Mouse (Mus musculus): ENCODE data around the gene Scn8a. TPM values are rescaled to one million over a fixed set of nuclear protein-coding genes. Genes with fewer than 3 reads are reported as not detected.
A peak's percentile ranks its signal among the peaks of the same experiment; 100 is the strongest.

Gene Scn8a
- polyA plus RNA-seq, 1 experiment from 2014 or later: 1.2 TPM

DNA sequence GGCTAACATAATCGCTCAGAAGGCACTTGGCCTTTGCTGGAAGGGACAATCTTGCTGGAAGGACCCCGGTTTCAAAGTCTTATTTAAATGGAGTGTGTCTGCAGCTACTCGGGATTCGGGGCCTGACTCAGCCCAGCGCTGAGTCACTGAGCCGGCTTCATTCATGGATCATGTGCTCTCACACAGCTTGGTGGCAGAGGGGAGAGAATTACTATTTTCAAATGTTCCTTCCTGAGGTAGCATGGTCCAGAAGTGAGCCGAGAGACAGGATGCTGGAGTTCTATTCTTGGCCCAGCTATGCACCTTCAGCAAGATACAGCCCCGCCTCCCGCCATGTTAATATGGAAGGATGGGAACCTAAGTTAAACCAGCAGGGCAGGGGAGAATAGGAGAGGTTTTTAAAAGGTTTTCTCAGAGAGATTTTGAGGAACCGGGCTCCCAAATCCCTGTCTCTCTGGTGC, 40.8 kb downstream of the Scn8a start:
- no peak overlapping the region for H3K9ac ChIP-seq (replicated peaks; ENCODE audit: low read depth)
- no peak for ATAC-seq
- no peak overlapping the region for H3K4me3 ChIP-seq (ENCODE audit: low read depth, low read length)
- H3K36me3 ChIP-seq (ENCODE audit: insufficient read depth, low read length): no peaks in the 10 kb centered on the region
- WGBS: 56% methylated on average over 10 of the region's 10 CpGs
- no peak overlapping the region for H3K4me2 ChIP-seq (replicated peaks; ENCODE audit: low read depth, low read length)
- no peaks in the 10 kb centered on the region for H3K4me1 ChIP-seq (ENCODE audit: insufficient read depth, low read depth, low read length)
- no peaks in the 10 kb centered on the region for H3K27me3 ChIP-seq (replicated peaks; ENCODE audit: insufficient read depth, low read length)
- H3K27ac ChIP-seq (ENCODE audit: low read length): no peak overlapping the region
- TF ChIP-seq EP300 (IDR thresholded peaks at IDR 0.05) (no peak), CTCF (IDR thresholded peaks at IDR 0.05) (no peak)
- DNase-seq (ENCODE audit: low spot score): no peak
- H3K9me3 ChIP-seq (ENCODE audit: low read length): no peaks in the 10 kb centered on the region

DNA sequence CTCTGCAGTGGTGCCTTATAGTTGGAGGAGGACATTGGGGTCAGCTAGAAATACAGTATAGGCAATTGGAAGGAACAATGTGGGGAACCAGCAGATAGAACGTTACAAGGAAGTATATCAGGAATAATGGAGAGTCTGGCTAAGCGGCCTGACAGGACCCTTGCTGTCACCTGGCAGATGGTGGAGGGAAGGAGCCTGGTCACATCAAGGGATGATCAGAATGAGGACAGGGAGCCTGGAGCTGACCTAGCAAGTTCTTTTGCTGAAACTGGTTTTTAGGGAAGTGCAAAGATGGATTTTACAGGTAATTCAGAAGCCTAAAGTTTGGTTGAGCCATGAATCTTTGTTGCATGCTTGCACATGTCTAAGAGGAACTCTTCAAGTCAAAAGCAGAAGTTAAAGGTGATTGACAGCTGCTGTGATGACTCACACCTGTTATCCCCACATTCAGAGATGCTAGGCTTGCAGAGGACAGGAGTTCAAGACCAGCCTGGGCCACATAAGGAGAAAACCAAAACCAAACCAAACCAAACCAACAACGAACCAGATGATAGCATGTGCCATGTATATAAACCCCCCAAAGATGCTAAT, 43.1 kb downstream of the Scn8a start:
- no peak for ATAC-seq
- Histone ChIP-seq H3K4me1 (ENCODE audit: insufficient read depth, low read depth, low read length) (no peaks in the 10 kb centered on the region), H3K4me3 (ENCODE audit: low read depth, low read length) (no peak overlapping the region), H3K9ac (replicated peaks; ENCODE audit: low read depth) (no peak overlapping the region), H3K27ac (ENCODE audit: low read length) (no peak overlapping the region), H3K4me2 (replicated peaks; ENCODE audit: low read depth, low read length) (no peak overlapping the region), H3K9me3 (ENCODE audit: low read length) (no peaks in the 10 kb centered on the region), H3K36me3 (ENCODE audit: insufficient read depth, low read length) (no peaks in the 10 kb centered on the region), H3K27me3 (replicated peaks; ENCODE audit: insufficient read depth, low read length) (no peaks in the 10 kb centered on the region)
- no peak for DNase-seq (ENCODE audit: low spot score)
- no peak for TF ChIP-seq EP300 (IDR thresholded peaks at IDR 0.05)
- TF ChIP-seq CTCF (IDR thresholded peaks at IDR 0.05): no peak
- 80% methylated on average over 3 of the region's 3 CpGs for WGBS

DNA sequence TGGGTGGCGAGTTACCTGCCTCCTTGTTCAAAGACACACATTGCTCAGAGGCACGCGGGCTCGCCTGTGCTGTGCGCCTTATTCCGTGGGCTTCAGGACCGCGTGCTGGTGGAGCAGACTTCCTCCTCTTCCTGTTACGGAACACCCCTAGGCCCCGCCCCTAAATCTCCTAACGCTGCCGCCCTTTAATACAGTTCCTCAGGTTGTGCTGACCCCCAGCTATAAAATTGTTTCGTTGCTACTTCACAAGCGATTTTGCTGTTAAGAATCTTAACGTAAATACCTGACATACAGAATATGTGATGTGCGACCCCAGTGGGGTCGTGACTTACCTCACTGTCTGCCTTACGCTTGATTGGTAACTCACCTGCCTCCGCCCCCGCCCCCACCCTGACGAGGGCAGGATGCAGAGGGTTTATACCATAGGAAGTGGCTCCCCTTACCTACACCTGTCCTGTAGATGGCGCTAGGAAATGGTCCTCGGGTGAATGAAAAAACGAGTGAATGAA, 45.1 kb downstream of the Scn8a start:
- H3K4me2 ChIP-seq (replicated peaks; ENCODE audit: low read depth, low read length): peak overlapping the region; percentile 37
- no peak overlapping the region for H3K9ac ChIP-seq (replicated peaks; ENCODE audit: low read depth)
- H3K9me3 ChIP-seq (ENCODE audit: low read length): no peaks in the 10 kb centered on the region
- no peak overlapping the region; the same call in 1 of the 2 replicates for H3K4me3 ChIP-seq (ENCODE audit: low read depth, low read length)
- TF ChIP-seq EP300 (IDR thresholded peaks at IDR 0.05): no peak
- peak; percentile 56 for TF ChIP-seq CTCF (IDR thresholded peaks at IDR 0.05)
- WGBS: 2% methylated on average over 24 of the region's 24 CpGs
- no peaks in the 10 kb centered on the region for H3K27me3 ChIP-seq (replicated peaks; ENCODE audit: insufficient read depth, low read length)
- DNase-seq (ENCODE audit: low spot score) (peak; percentile 62), ATAC-seq (peak; percentile 63)
- no peaks in the 10 kb centered on the region for H3K4me1 ChIP-seq (ENCODE audit: insufficient read depth, low read depth, low read length)
- no peak overlapping the region for H3K27ac ChIP-seq (ENCODE audit: low read length)
- no peaks in the 10 kb centered on the region for H3K36me3 ChIP-seq (ENCODE audit: insufficient read depth, low read length)

DNA sequence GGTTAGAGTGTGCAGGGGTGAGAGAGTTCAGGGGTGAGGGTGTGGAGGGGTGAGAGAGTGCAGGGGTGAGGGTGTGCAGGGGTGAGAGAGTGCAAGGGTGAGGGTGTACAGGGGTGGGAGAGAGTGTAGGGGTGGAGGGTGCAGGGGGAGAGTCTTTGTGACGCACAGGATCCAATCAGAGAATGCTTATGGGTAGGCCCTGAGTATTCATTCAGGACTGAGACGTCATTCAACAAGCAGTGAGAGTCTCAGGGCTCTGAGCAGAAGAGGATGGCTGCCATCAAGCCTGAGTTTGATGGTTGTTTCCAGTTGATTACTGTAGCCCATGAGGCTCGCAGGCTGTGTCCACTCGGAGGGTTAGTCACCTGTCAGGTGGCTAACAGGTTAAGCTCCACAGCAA, 48.4 kb downstream of the Scn8a start:
- H3K27ac ChIP-seq (ENCODE audit: low read length): no peak overlapping the region
- no peaks in the 10 kb centered on the region for H3K36me3 ChIP-seq (ENCODE audit: insufficient read depth, low read length)
- no peaks in the 10 kb centered on the region for H3K27me3 ChIP-seq (replicated peaks; ENCODE audit: insufficient read depth, low read length)
- no peak for DNase-seq (ENCODE audit: low spot score)
- H3K4me3 ChIP-seq (ENCODE audit: low read depth, low read length): no peak overlapping the region
- WGBS: 30% methylated on average over 4 of the region's 4 CpGs
- no peak for TF ChIP-seq EP300 (IDR thresholded peaks at IDR 0.05)
- TF ChIP-seq CTCF (IDR thresholded peaks at IDR 0.05): no peak
- H3K4me1 ChIP-seq (ENCODE audit: insufficient read depth, low read depth, low read length): no peaks in the 10 kb centered on the region
- H3K9me3 ChIP-seq (ENCODE audit: low read length): no peaks in the 10 kb centered on the region
- no peak for ATAC-seq
- no peak overlapping the region for H3K4me2 ChIP-seq (replicated peaks; ENCODE audit: low read depth, low read length)
- H3K9ac ChIP-seq (replicated peaks; ENCODE audit: low read depth): no peak overlapping the region

DNA sequence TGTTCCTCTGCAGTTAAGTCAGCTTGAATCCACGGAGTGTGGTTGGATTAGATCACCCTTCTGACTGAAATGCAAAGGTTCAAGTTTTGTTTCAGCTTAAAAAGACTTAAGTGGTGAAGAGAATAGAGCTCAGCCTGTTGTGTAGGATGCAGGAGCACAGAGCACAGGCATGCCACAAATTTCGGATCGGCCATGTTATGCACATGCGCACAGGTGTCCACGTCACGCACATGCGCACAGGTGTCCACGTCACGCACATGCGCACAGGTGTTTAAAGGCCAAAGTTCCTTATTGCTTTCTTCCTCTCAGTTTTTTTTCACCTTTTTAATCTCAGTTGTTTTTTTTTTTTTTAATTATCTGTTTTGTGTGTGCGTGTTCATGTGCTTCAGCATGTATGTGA, 52.6 kb downstream of the Scn8a start:
- no peaks in the 10 kb centered on the region for H3K36me3 ChIP-seq (ENCODE audit: insufficient read depth, low read length)
- H3K9me3 ChIP-seq (ENCODE audit: low read length): no peaks in the 10 kb centered on the region
- no peaks in the 10 kb centered on the region for H3K4me1 ChIP-seq (ENCODE audit: insufficient read depth, low read depth, low read length)
- ATAC-seq (no peak), DNase-seq (ENCODE audit: low spot score) (no peak)
- H3K4me2 ChIP-seq (replicated peaks; ENCODE audit: low read depth, low read length): no peak overlapping the region
- no peaks in the 10 kb centered on the region for H3K27me3 ChIP-seq (replicated peaks; ENCODE audit: insufficient read depth, low read length)
- no peak for TF ChIP-seq EP300 (IDR thresholded peaks at IDR 0.05)
- TF ChIP-seq CTCF (IDR thresholded peaks at IDR 0.05): no peak
- H3K9ac ChIP-seq (replicated peaks; ENCODE audit: low read depth): no peak overlapping the region
- H3K27ac ChIP-seq (ENCODE audit: low read length): no peak overlapping the region
- no peak overlapping the region for H3K4me3 ChIP-seq (ENCODE audit: low read depth, low read length)
- 94% methylated on average over 11 of the region's 11 CpGs for WGBS

DNA sequence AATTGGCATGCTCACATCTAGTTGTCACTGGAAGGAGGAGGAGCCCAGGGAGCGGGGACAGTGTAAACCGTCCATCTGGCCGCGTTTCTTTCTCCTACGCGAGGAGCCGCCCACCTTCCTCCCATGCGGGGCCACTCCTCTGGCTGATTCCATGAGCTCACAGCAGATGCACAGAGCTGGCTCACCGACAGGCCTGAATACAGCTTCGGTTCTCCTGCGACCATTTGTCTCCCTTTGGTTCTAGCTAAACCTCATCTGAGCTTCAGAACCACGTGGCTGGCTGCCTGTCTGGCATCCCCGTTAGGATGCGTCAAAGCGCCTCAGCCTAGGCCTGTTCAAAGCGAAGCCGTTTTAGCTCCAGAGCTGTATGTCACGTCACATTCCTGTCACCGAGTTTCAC, 53.8 kb downstream of the Scn8a start:
- H3K27me3 ChIP-seq (replicated peaks; ENCODE audit: insufficient read depth, low read length): no peaks in the 10 kb centered on the region
- H3K4me1 ChIP-seq (ENCODE audit: insufficient read depth, low read depth, low read length): no peaks in the 10 kb centered on the region
- no peak overlapping the region for H3K27ac ChIP-seq (ENCODE audit: low read length)
- peak; percentile 43 for ATAC-seq
- no peaks in the 10 kb centered on the region for H3K36me3 ChIP-seq (ENCODE audit: insufficient read depth, low read length)
- H3K4me3 ChIP-seq (ENCODE audit: low read depth, low read length): no peak overlapping the region
- no peak overlapping the region for H3K9ac ChIP-seq (replicated peaks; ENCODE audit: low read depth)
- 22% methylated on average over 19 of the region's 19 CpGs for WGBS
- H3K4me2 ChIP-seq (replicated peaks; ENCODE audit: low read depth, low read length): no peak overlapping the region; the same call in 1 of the 2 replicates
- TF ChIP-seq CTCF (IDR thresholded peaks at IDR 0.05) (no peak), EP300 (IDR thresholded peaks at IDR 0.05) (no peak)
- DNase-seq (ENCODE audit: low spot score): peak; percentile 27
- H3K9me3 ChIP-seq (ENCODE audit: low read length): no peaks in the 10 kb centered on the region

Data from lung, postnatal 0 days (tissue).